Mouse (Mus musculus): ENCODE results near the gene Gclc. TPM values are rescaled to one million over a fixed set of nuclear protein-coding genes. Genes with fewer than 3 reads are reported as not detected.

Gclc gene
- polyA plus RNA-seq, 1 experiment from 2014 or later, result 14.5 TPM

DNA sequence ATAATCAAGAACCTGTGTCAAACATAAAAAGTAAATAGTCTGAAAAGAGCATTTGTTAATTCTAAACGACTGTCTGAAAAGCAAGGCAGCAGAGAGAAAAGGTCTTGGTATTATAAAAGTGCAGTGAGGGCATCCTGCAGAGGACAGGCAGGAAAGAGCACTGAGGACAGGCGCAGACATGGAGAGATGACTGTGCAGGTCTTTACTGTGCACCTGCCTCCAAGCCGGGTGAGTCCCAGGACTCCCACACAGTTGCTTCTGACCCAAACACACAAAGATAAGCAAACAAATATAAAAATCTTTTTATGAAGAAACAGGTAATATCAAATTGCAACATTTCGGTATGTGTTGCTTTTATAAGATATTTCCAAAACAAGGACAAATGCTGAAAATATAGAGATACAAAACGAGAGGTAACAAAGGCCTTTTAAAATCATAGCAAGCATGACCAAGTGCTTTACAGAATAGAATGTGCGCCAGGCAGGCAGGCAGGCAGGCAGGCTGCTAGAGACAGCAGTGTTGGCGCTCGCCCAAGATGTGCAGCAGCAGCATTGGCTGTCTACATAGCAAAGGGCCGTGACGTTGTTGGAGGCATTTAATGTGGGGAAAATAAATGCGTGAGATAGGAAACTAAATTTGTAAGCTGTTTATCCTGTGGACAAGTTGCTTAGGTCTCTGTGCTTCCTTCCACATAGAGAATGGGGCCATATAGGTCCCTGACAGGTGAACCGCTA lies 35.4 kb downstream of the Gclc start:
- H3K9me3 ChIP-seq, result 0 out of 2 replicates have a peak, but pooled peaks cover 2% of the 10 kb centered on the region
- no peak for ATAC-seq (ENCODE audit: insufficient number of reproducible peaks, insufficient read depth, low FRiP score, low TSS enrichment, low read depth)

GRCm38 (mm10) chr9:77793838-77794237 lies 39.5 kb downstream of the Gclc start:
- peaks cover 45% of the 10 kb centered on the region for H3K36me3 ChIP-seq
- no peak overlapping the region for H3K9ac ChIP-seq (replicated peaks)
- 0 out of 2 replicates have a peak, but pooled peaks cover 4% of the 10 kb centered on the region for H3K9me3 ChIP-seq
- H3K27me3 ChIP-seq, result no peaks in the 10 kb centered on the region
- H3K4me1 ChIP-seq (replicated peaks), result no peaks in the 10 kb centered on the region
- 69% methylated on average over 3 of the region's 3 CpGs for WGBS
- no peak overlapping the region for H3K4me3 ChIP-seq (replicated peaks)
- no peak for ATAC-seq (ENCODE audit: insufficient number of reproducible peaks, insufficient read depth, low FRiP score, low TSS enrichment, low read depth)
- H3K27ac ChIP-seq, result no peak overlapping the region
- H3K4me2 ChIP-seq, result no peak overlapping the region

More for the DNA sequence above, 35.4 kb downstream of the Gclc start:
- Histone ChIP-seq H3K4me3 (replicated peaks) (no peak overlapping the region), H3K27me3 (no peaks in the 10 kb centered on the region), H3K27ac (no peak overlapping the region), H3K4me1 (replicated peaks) (no peaks in the 10 kb centered on the region), H3K9ac (replicated peaks) (no peak overlapping the region), H3K36me3 (peaks cover 78% of the 10 kb centered on the region), H3K4me2 (no peak overlapping the region)
- WGBS, result 92% methylated on average over 12 of the region's 12 CpGs

DNA sequence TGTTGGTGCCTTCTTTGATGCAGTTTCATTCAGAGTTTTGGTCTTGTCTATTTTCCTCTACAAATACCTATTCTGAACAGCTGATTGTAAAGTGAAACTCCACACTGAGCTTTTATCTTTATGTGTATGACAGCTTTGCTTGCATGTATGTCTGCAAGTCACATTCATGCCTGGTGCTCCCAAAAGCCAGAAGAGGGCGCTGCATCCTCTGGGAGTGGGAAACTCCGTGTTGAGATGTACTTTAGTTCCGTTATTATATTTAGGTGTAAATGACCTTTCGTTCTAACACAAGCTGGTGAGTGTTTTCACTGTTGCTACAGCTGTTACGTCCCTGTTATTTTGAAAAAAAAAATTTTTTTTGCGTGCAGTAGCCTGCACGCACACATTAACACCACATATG lies 48.1 kb downstream of the Gclc start:
- H3K9ac ChIP-seq (replicated peaks), result no peak overlapping the region
- no peaks in the 10 kb centered on the region for H3K36me3 ChIP-seq
- no peaks in the 10 kb centered on the region for H3K9me3 ChIP-seq
- WGBS, result 53% methylated on average over 7 of the region's 7 CpGs
- peaks cover 3% of the 10 kb centered on the region; the same call in 1 of the 2 replicates for H3K4me1 ChIP-seq (replicated peaks)
- no peak for ATAC-seq (ENCODE audit: insufficient number of reproducible peaks, insufficient read depth, low FRiP score, low TSS enrichment, low read depth)
- H3K27me3 ChIP-seq, result no peaks in the 10 kb centered on the region
- no peak overlapping the region for H3K27ac ChIP-seq
- H3K4me3 ChIP-seq (replicated peaks), result no peak overlapping the region
- no peak overlapping the region for H3K4me2 ChIP-seq

GRCm38 (mm10) chr9:77806426-77806825 lies 52.1 kb downstream of the Gclc start:
- H3K9ac ChIP-seq (replicated peaks), result 0 out of 2 replicates have a peak overlapping the region, but pooled peaks have one; percentile 44
- H3K36me3 ChIP-seq, result no peaks in the 10 kb centered on the region
- peak overlapping the region; percentile 20; the same call in 1 of the 2 replicates for H3K4me3 ChIP-seq (replicated peaks)
- no peaks in the 10 kb centered on the region for H3K9me3 ChIP-seq
- H3K4me2 ChIP-seq, result peak overlapping the region; percentile 47
- H3K27ac ChIP-seq, result no peak overlapping the region
- H3K27me3 ChIP-seq, result no peaks in the 10 kb centered on the region
- 59% methylated on average over 3 of the region's 3 CpGs for WGBS
- 0 out of 2 replicates have a peak, but pooled peaks have one; percentile 23 for ATAC-seq (ENCODE audit: insufficient number of reproducible peaks, insufficient read depth, low FRiP score, low TSS enrichment, low read depth)
- H3K4me1 ChIP-seq (replicated peaks), result peaks cover 3% of the 10 kb centered on the region; the same call in 1 of the 2 replicates

DNA sequence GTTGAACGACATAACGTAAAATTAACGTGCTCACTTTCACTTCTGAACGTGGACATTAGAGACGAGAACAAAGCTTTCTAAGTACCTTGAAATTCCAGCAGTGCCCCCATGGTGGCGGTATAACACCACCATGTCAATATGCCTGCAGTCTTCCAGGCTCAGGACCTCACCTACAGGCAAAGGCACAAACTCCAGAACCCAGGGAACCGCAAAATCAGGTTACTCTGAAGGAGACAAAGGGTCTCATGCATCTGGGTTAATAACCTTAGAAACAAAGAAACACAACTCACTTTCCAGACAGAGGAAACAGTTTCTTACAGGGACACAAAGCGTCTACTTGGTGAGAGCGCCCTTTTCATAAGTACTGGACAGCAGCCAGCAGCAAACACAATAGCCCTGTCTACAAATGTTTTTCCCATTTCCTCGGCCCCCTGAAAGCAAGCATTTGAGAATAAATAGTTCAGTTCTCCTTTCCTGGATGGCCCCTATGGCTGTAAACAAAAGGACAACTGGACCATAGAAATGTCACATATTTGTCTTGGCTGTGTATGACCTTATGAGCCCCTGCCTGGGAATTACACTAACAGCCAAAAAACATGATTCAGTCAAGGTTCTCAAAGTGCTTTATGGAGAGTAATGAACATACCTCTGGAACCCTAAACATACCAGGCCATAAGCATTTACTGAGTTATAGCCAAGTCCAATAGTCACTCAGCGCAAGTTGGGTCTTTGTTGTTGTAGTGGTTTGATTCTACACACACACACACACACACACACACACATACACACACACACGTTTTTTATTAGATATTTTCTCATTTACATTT lies 52.7 kb downstream of the Gclc start:
- peak; percentile 74 for ATAC-seq (ENCODE audit: insufficient number of reproducible peaks, insufficient read depth, low FRiP score, low TSS enrichment, low read depth)
- H3K4me1 ChIP-seq (replicated peaks), result peaks cover 3% of the 10 kb centered on the region; the same call in 1 of the 2 replicates
- H3K9me3 ChIP-seq, result no peaks in the 10 kb centered on the region
- H3K27ac ChIP-seq, result peak overlapping the region; percentile 17; the same call in 1 of the 2 replicates
- peak overlapping the region; percentile 47 for H3K4me2 ChIP-seq
- no peaks in the 10 kb centered on the region for H3K27me3 ChIP-seq
- 0 out of 2 replicates have a peak overlapping the region, but pooled peaks have one; percentile 44 for H3K9ac ChIP-seq (replicated peaks)
- 29% methylated on average over 12 of the region's 12 CpGs for WGBS
- peak overlapping the region; percentile 20; the same call in 1 of the 2 replicates for H3K4me3 ChIP-seq (replicated peaks)
- no peaks in the 10 kb centered on the region for H3K36me3 ChIP-seq

GRCm38 (mm10) chr9:77808481-77808880 lies 54.1 kb downstream of the Gclc start:
- 88% methylated on average over 6 of the region's 6 CpGs for WGBS
- Histone ChIP-seq H3K4me3 (replicated peaks) (no peak overlapping the region), H3K27ac (no peak overlapping the region), H3K9me3 (no peaks in the 10 kb centered on the region), H3K36me3 (no peaks in the 10 kb centered on the region), H3K27me3 (no peaks in the 10 kb centered on the region), H3K4me2 (no peak overlapping the region), H3K9ac (replicated peaks) (no peak overlapping the region), H3K4me1 (replicated peaks) (peaks cover 3% of the 10 kb centered on the region; the same call in 1 of the 2 replicates)
- ATAC-seq (ENCODE audit: insufficient number of reproducible peaks, insufficient read depth, low FRiP score, low TSS enrichment, low read depth), result no peak

- H3K36me3 ChIP-seq, result no peaks in the 10 kb centered on the region
- H3K4me3 ChIP-seq (replicated peaks), result no peak overlapping the region
- H3K9ac ChIP-seq (replicated peaks), result no peak overlapping the region
- no peak for ATAC-seq (ENCODE audit: insufficient number of reproducible peaks, insufficient read depth, low FRiP score, low TSS enrichment, low read depth)
- H3K4me2 ChIP-seq, result no peak overlapping the region
- H3K9me3 ChIP-seq, result 0 out of 2 replicates have a peak, but pooled peaks cover 5% of the 10 kb centered on the region
- H3K4me1 ChIP-seq (replicated peaks), result no peaks in the 10 kb centered on the region
- 69% methylated on average over 7 of the region's 7 CpGs for WGBS
- no peak overlapping the region for H3K27ac ChIP-seq
- H3K27me3 ChIP-seq, result no peaks in the 10 kb centered on the region
Measured at GRCm38 (mm10) chr9:77818858-77819257, 64.5 kb downstream of the Gclc start.

DNA sequence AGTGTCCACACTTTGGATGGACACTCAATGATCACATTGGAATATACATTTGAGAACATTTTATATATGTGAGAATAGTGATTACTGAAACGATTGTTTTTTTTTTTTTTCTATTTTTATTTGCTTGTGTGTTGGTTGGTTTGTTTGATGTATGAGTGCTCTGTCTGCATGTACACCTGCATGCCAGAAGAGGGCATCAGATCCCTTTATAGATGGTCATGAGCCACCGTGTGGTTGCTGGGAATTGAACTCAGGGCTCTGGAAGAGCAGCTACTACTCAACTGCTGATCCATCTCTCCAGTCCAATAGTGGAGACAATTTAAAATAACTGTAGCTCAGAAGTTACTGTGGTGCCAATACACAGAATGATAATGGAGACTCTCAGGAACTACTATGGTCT lies 65.0 kb downstream of the Gclc start:
- H3K27me3 ChIP-seq, result no peaks in the 10 kb centered on the region
- H3K9me3 ChIP-seq, result 0 out of 2 replicates have a peak, but pooled peaks cover 5% of the 10 kb centered on the region
- no peak overlapping the region for H3K9ac ChIP-seq (replicated peaks)
- no peak overlapping the region for H3K27ac ChIP-seq
- 83% methylated on average over 2 of the region's 2 CpGs for WGBS
- H3K4me2 ChIP-seq, result no peak overlapping the region
- no peak overlapping the region for H3K4me3 ChIP-seq (replicated peaks)
- H3K4me1 ChIP-seq (replicated peaks), result no peaks in the 10 kb centered on the region
- no peaks in the 10 kb centered on the region for H3K36me3 ChIP-seq
- no peak for ATAC-seq (ENCODE audit: insufficient number of reproducible peaks, insufficient read depth, low FRiP score, low TSS enrichment, low read depth)

- ATAC-seq (ENCODE audit: insufficient number of reproducible peaks, insufficient read depth, low FRiP score, low TSS enrichment, low read depth), result no peak
- Histone ChIP-seq H3K9me3 (0 out of 2 replicates have a peak, but pooled peaks cover 5% of the 10 kb centered on the region), H3K27me3 (no peaks in the 10 kb centered on the region), H3K4me3 (replicated peaks) (no peak overlapping the region), H3K4me2 (no peak overlapping the region), H3K27ac (no peak overlapping the region), H3K4me1 (replicated peaks) (peaks cover 8% of the 10 kb centered on the region), H3K36me3 (no peaks in the 10 kb centered on the region), H3K9ac (replicated peaks) (no peak overlapping the region)
- WGBS, result 77% methylated on average over 4 of the region's 4 CpGs
Measured at GRCm38 (mm10) chr9:77820836-77821235, 66.5 kb downstream of the Gclc start.

GRCm38 (mm10) chr9:77825380-77825961 lies 71.1 kb downstream of the Gclc start:
- ATAC-seq (ENCODE audit: insufficient number of reproducible peaks, insufficient read depth, low FRiP score, low TSS enrichment, low read depth), result peak; percentile 63; the same call in 1 of the 2 replicates
- H3K4me1 ChIP-seq (replicated peaks), result peaks cover 14% of the 10 kb centered on the region
- peak overlapping the region; percentile 76; the same call in 1 of the 2 replicates for H3K27ac ChIP-seq

More at GRCm38 (mm10) chr9:77825380-77825961, 71.1 kb downstream of the Gclc start:
- WGBS, result 3% methylated on average over 7 of the region's 7 CpGs
- no peaks in the 10 kb centered on the region for H3K36me3 ChIP-seq
- H3K27me3 ChIP-seq, result no peaks in the 10 kb centered on the region
- H3K9me3 ChIP-seq, result 0 out of 2 replicates have a peak, but pooled peaks cover under 1% of the 10 kb centered on the region
- H3K9ac ChIP-seq (replicated peaks), result no peak overlapping the region
- peak overlapping the region; percentile 19 for H3K4me2 ChIP-seq
- H3K4me3 ChIP-seq (replicated peaks), result no peak overlapping the region

Measured in limb, embryonic 12.5 days (tissue).